In the genomic region with DNA sequence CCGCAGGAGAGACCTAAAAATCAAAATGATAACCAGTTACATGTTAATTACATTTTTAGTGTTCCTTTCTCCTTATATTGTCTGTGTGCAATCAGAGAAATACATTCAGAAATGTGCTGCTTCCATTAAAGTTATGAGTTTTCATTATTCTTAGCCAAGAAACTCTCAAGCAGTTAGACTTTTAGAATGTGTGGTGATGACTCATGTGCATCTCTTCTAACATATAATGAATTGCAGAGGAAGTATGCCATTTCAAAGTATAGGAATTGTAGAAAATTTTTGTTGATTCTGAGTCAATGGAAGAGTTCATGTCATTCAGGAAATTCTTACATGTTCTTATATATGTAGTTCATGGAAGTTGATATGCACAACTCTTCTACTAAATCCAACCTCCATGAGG, we compare ENCODE assay signal across 25 mouse cellular contexts. TPM values are rescaled to one million over a fixed set of nuclear protein-coding genes. Genes with fewer than 3 reads are reported as not detected.
"Had no signal": no experiment of that assay in that cellular context is flagged by ENCODE, and none has a peak within 500 bp of the region (broad histone marks: within the 10 kb centered on the region; RNA-seq: fewer than 3 reads in every experiment).

No protein-coding gene starts in this region.

- ATAC-seq: liver, postnatal 0 days; lung, postnatal 0 days; midbrain, embryonic 13.5 days; midbrain, embryonic 15.5 days had no signal

- H3K9ac ChIP-seq: liver, postnatal 0 days; lung, embryonic 15.5 days; midbrain, embryonic 13.5 days; midbrain, embryonic 15.5 days; neural tube, embryonic 12.5 days; stomach, embryonic 15.5 days had no signal

- H3K4me3 ChIP-seq: lung, embryonic 15.5 days; megakaryocyte, embryonic 14.5 days; midbrain, embryonic 13.5 days; midbrain, embryonic 15.5 days; neural tube, embryonic 12.5 days; stomach, embryonic 15.5 days had no signal

- H3K27me3 ChIP-seq: lung, embryonic 15.5 days; megakaryocyte, embryonic 14.5 days; midbrain, embryonic 13.5 days; midbrain, embryonic 15.5 days; neural tube, embryonic 12.5 days; stomach, embryonic 15.5 days had no signal

- H3K27ac ChIP-seq: lung, embryonic 15.5 days; macrophage; midbrain, embryonic 13.5 days; midbrain, embryonic 15.5 days; neural tube, embryonic 12.5 days; stomach, embryonic 15.5 days; stomach, postnatal 0 days had no signal

- H3K36me3 ChIP-seq: lung, embryonic 15.5 days; midbrain, embryonic 13.5 days; midbrain, embryonic 15.5 days; neural tube, embryonic 12.5 days; stomach, embryonic 15.5 days had no signal

- H3K4me1 ChIP-seq: lung, embryonic 15.5 days; megakaryocyte, embryonic 14.5 days; midbrain, embryonic 13.5 days; midbrain, embryonic 15.5 days; neural tube, embryonic 12.5 days; stomach, embryonic 15.5 days had no signal

- H3K4me2 ChIP-seq: lung, embryonic 15.5 days; midbrain, embryonic 11.5 days; midbrain, embryonic 13.5 days; midbrain, embryonic 15.5 days; neural tube, embryonic 12.5 days; stomach, embryonic 15.5 days had no signal

- H3K9me3 ChIP-seq: lung, embryonic 15.5 days; megakaryocyte, embryonic 14.5 days; midbrain, embryonic 13.5 days; midbrain, embryonic 15.5 days; neural tube, embryonic 12.5 days; stomach, embryonic 15.5 days had no signal

- DNase-seq: liver, postnatal 0 days; lung, adult 2 months; lung, postnatal 14 days; lung, postnatal 36 days; right cerebral cortex, postnatal 14 days; thymus, adult 18-20 months; thymus, postnatal 14 days; thymus, postnatal 36 days had no signal

RNA-seq across cellular contexts. Expression of a gene that starts 5.3 kb away (rescaled TPM):
- total RNA-seq: megakaryocyte progenitor cell, adult 5-6 weeks; midbrain, postnatal 0 days; monocyte, adult 5-6 weeks; neutrophil, adult 5-6 weeks had no signal
- polyA plus RNA-seq: liver, postnatal 0 days; lung, adult 2 months; lung, embryonic 15.5 days; lung, postnatal 0 days; macrophage; midbrain, embryonic 13.5 days; midbrain, embryonic 15.5 days; midbrain, postnatal 0 days; neural tube, embryonic 12.5 days; neural tube, embryonic 14.5 days; spleen, adult 2 months; stomach, embryonic 15.5 days; stomach, postnatal 0 days; thymus, postnatal 0 days had no signal

RNA-seq across cellular contexts. Expression of a gene that starts 42.5 kb away (rescaled TPM):
- total RNA-seq: megakaryocyte progenitor cell, adult 5-6 weeks; midbrain, postnatal 0 days; monocyte, adult 5-6 weeks; neutrophil, adult 5-6 weeks had no signal
- polyA plus RNA-seq: liver, postnatal 0 days; lung, adult 2 months; lung, embryonic 15.5 days; lung, postnatal 0 days; macrophage; midbrain, embryonic 11.5 days; midbrain, embryonic 13.5 days; midbrain, embryonic 15.5 days; midbrain, postnatal 0 days; neural tube, embryonic 12.5 days; neural tube, embryonic 14.5 days; spleen, adult 2 months; stomach, embryonic 15.5 days; stomach, postnatal 0 days; thymus, postnatal 0 days had no signal
